Mouse (Mus musculus) embryonic facial prominence, embryonic 11.5 days (tissue): Measurements from ENCODE around the gene Rhot1. TPM values are rescaled to one million over a fixed set of nuclear protein-coding genes. Genes with fewer than 3 reads are reported as not detected.

Experiments
- ATAC-seq: fragments of 200-750 bp; cut with Nextera tagmentation; replicated peaks from 2 replicates; pipeline ENCODE4 v1.8.0; 2017; ENCODE audit warnings: low read depth; ENCODE audit not compliant: insufficient number of reproducible peaks, low FRiP score, low TSS enrichment
- DNase-seq: peaks from one replicate; pipeline ENCODE4 v3.0.0-alpha.2; 2015; ENCODE audit warnings: low spot score
- H3K27ac ChIP-seq: fragments of 300-500 bp; sonication (generic); replicated peaks from 2 replicates; pipeline ENCODE4 v1.5.1; 2014; ENCODE audit warnings: mild to moderate bottlenecking, low read depth, low read length, control low read depth
- H3K27me3 ChIP-seq: fragments of 300-500 bp; sonication (generic); 2 replicates; pipeline ENCODE4 v1.6.1; 2014; ENCODE audit warnings: mild to moderate bottlenecking, low read length, moderate library complexity, mixed read lengths; ENCODE audit not compliant: control insufficient read depth, insufficient read depth
- H3K36me3 ChIP-seq: fragments of 300-500 bp; sonication (generic); replicated peaks from 2 replicates; pipeline ENCODE4 v1.6.1; 2014; ENCODE audit warnings: low read depth, mild to moderate bottlenecking, low read length, moderate library complexity, mixed read lengths; ENCODE audit not compliant: control insufficient read depth, insufficient read depth
- H3K4me1 ChIP-seq: fragments of 300-500 bp; sonication (generic); 2 replicates; pipeline ENCODE4 v1.6.1; 2014; ENCODE audit warnings: low read length, mixed read lengths; ENCODE audit not compliant: control insufficient read depth, insufficient read depth
- H3K4me2 ChIP-seq: fragments of 300-500 bp; sonication (generic); 2 replicates; pipeline ENCODE4 v1.6.1; 2014; ENCODE audit warnings: low read depth, mild to moderate bottlenecking, control low read depth, low read length, moderate library complexity
- H3K4me3 ChIP-seq: fragments of 300-500 bp; sonication (generic); 2 replicates; pipeline ENCODE4 v1.5.1; 2014; ENCODE audit warnings: low read depth, low read length, control low read depth
- H3K9ac ChIP-seq: fragments of 300-500 bp; sonication (generic); replicated peaks from 2 replicates; pipeline ENCODE4 v1.6.1; 2014; ENCODE audit warnings: mild to moderate bottlenecking, control low read depth, low read length
- H3K9me3 ChIP-seq: fragments of 300-500 bp; sonication (generic); replicated peaks from 2 replicates; pipeline ENCODE4 v1.6.1; 2016; ENCODE audit warnings: mild to moderate bottlenecking, low read length, inconsistent platforms, mixed read lengths; ENCODE audit not compliant: control insufficient read depth
- WGBS: fragments of 180-500 bp; shearing (Covaris S2); extraction: QIAGEN DNeasy Blood & Tissue Kit; methylation state at CpG from one replicate; pipeline ENCODE4 v1.1.7; 2014; 5-methylcytosine and 5-hydroxymethylcytosine counted together
- polyA plus RNA-seq: library from polyadenylated mRNA; unstranded; fragments of >200 nt; fragmentation: Nextera tagmentation; extraction: Ambion mirVana; gene quantifications from 2 replicates; pipeline ENCODE4 v1.2.1, GENCODE M21; 2014

The Rhot1 gene
- polyA plus RNA-seq, 1 experiment from 2014 or later: 73.1 TPM

DNA sequence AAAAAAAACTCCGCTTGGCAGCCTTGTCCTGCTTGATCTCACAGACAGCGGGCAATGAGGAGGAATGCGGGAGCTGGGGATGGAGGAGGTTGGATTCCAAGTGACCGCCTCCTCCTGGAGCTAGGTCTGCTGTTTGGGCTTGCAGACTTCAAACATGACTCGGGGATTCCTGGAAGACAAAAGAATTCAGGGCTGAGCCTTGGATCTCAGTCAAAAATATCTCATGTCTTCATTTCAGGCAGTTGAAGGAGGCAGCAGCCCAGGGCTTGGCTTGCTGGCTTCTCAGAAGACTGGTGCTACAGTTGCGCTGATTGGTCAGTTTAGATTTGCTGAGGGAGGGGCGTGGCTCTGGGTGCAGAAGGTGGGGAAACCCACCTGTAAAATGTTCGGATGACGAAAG is 86.2 kb downstream of the Rhot1 start:
- no peak for ATAC-seq
- DNase-seq: no peak
- H3K4me3 ChIP-seq: no peak overlapping the region
- H3K4me1 ChIP-seq: no peaks in the 10 kb centered on the region
- H3K4me2 ChIP-seq: no peak overlapping the region
- H3K9ac ChIP-seq: no peak overlapping the region
- H3K9me3 ChIP-seq: no peaks in the 10 kb centered on the region
- no peak overlapping the region for H3K27ac ChIP-seq
- H3K27me3 ChIP-seq: peaks cover 13% of the 10 kb centered on the region; the same call in 1 of the 2 replicates
- no peaks in the 10 kb centered on the region for H3K36me3 ChIP-seq
- 13% methylated on average over 9 of the region's 9 CpGs for WGBS

DNA sequence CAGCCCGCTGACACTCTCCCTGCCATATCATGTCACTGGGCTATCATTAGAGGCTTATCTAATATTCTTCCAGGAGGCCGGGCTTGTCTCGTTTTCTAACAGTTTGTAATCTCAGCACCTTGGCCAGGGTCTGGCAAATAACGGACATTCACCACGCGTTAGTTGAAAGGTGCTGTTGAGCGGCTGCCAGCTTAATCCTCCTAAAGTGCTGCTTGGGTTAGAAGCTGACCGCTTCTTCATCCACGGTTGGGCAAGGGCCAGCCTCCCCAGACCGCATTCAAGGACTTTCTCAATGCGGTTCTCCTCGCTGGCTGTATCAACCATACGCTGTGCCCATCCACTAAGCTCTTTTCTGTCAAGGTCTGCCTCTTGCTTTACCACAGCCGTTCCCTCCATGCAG is 87.0 kb downstream of the Rhot1 start:
- WGBS: 26% methylated on average over 14 of the region's 14 CpGs
- Histone ChIP-seq H3K4me1 (0 out of 2 replicates have a peak, but pooled peaks cover 3% of the 10 kb centered on the region), H3K9ac (no peak overlapping the region), H3K36me3 (no peaks in the 10 kb centered on the region), H3K27me3 (peaks cover 20% of the 10 kb centered on the region), H3K4me2 (no peak overlapping the region), H3K27ac (no peak overlapping the region), H3K9me3 (no peaks in the 10 kb centered on the region), H3K4me3 (no peak overlapping the region)
- no peak for ATAC-seq
- no peak for DNase-seq

DNA sequence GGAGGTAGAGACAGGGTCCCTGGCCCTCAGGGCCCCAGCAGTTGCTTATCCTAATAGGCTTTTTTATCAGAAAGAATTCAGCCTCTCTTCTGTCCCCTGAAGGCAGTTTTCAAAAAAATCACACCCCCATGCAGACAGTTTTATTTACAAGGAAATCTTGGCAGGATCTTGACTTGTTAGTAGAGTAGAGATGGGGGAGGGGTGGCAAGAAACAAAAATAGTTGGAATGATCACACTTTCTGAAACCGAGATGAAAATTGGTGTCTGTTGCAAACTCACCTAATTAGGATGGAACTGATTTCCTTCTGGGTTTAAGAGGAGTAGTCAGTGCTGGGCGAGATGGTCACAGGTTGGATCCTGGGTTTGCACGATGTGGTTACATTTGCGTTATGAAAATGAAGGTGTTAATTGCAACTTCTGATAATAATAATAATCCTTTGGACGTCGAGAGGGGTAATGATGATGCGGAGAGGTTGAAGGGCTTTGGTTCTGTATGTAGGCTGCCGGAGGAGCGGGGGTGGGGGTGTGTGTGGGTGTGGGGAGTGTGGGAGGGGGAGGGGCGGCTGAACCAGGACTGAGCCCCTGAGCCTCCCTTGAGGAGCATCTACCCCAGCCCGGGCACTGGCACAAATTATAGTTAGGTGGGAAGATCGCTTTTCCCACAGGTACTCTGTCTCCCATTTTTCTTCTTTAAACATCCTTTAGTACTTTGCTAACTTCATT is 90.9 kb downstream of the Rhot1 start:
- Histone ChIP-seq H3K4me1 (0 out of 2 replicates have a peak, but pooled peaks cover 5% of the 10 kb centered on the region), H3K27me3 (peaks cover 37% of the 10 kb centered on the region), H3K36me3 (no peaks in the 10 kb centered on the region), H3K27ac (no peak overlapping the region), H3K9me3 (no peaks in the 10 kb centered on the region), H3K9ac (no peak overlapping the region), H3K4me3 (no peak overlapping the region), H3K4me2 (peak overlapping the region; percentile 100; the same call in 1 of the 2 replicates)
- no peak for DNase-seq
- 5% methylated on average over 12 of the region's 12 CpGs for WGBS
- ATAC-seq: no peak

DNA sequence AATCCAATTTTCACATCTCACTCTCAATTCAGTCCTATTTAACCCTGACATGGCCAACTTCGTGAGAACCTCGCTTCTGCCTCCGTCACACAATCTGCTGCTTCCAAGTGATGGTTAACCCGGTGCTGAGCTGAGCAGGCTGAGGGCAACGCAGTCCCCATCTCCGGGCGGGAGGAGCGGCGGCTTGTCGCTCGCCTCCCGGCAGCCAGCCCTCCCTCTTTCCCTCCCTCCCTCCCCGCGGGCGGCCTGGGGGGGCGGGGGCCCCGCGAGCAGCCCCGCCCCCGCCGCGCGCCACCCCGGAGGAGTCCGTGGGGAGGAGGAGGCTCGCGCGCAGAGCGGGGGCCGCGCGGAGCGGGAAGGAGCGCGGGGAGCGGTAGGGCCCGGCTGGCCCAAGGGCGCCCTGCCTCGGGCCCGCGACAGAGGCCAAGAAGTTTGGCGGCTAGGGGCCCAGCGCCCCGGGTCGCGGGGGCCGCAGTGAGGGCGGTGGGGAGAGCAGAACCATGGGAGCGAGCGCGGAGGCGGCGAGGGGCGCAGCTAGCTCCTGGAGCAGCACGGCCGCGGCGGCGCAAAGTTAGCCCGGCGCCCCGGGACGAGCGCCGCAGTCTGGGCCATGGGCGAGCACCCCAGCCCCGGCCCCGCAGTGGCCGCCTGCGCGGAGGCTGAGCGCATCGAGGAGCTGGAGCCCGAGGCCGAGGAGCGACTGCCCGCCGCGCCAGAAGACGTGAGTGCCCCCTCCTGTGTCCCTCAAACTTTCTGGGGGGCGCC is 91.9 kb downstream of the Rhot1 start, which contains the start of gene Rhbdl3:
Gene Rhbdl3 (plus strand): TSS at position 362 of the 765 bp plus-strand sequence.
- DNase-seq (peak; percentile 64), ATAC-seq (peak; percentile 48)
- peaks cover 34% of the 10 kb centered on the region for H3K27me3 ChIP-seq
- H3K4me3 ChIP-seq: peak within 1 kb of the TSS; percentile 68
- no peaks in the 10 kb centered on the region for H3K9me3 ChIP-seq
- H3K4me2 ChIP-seq: peak within 1 kb of the TSS; percentile 100
- peak within 1 kb of the TSS; percentile 63 for H3K9ac ChIP-seq
- no peaks in the 10 kb centered on the region for H3K36me3 ChIP-seq
- 0 out of 2 replicates have a peak, but pooled peaks cover 5% of the 10 kb centered on the region for H3K4me1 ChIP-seq
- under 1% methylated on average over 76 of the region's 81 CpGs for WGBS
- H3K27ac ChIP-seq: 0 out of 2 replicates have a peak within 1 kb of the TSS, but pooled peaks have one; percentile 13

DNA sequence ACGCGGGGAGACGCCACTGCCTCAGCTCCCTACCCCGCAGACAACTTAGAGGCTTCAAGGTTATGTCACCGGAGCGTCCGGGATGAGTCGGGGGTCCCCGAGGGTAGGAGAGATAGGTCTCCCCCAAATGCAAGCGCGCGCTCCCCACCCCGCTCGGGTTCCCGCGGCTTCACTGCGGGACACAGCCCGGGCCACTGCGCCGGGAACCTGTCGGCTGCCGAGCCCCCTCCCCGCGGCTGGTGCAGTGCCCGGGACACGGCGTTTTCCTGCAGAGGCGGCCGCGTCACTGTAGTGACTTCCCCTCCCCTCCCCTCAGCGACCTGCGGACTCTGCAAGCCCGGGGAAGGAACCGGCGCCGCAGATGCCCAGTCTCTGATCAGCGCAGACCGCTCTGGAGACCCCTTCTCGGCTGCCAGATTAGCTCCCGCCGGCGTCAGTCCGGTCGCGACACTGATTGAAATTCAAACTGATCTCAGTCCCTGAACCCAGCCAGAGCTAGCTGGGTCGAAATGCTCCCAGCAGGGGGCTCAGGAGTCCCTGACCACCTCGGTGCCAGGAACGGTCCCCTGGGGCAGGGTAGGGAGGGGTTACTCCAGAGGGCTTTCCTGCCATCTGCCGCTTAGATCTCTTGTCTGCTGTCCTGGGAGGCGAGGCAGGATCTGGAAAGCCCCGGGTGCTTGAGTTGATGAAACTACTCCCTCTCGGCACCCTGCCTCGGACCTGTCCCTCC is 92.7 kb downstream of the Rhot1 start:
- WGBS: 0% methylated on average over 53 of the region's 53 CpGs
- peaks cover 34% of the 10 kb centered on the region for H3K27me3 ChIP-seq
- peak; percentile 70 for ATAC-seq
- peak overlapping the region; percentile 63 for H3K9ac ChIP-seq
- no peak overlapping the region for H3K27ac ChIP-seq
- H3K9me3 ChIP-seq: no peaks in the 10 kb centered on the region
- H3K4me1 ChIP-seq: 0 out of 2 replicates have a peak, but pooled peaks cover 5% of the 10 kb centered on the region
- peak; percentile 74 for DNase-seq
- peak overlapping the region; percentile 100 for H3K4me2 ChIP-seq
- no peaks in the 10 kb centered on the region for H3K36me3 ChIP-seq
- H3K4me3 ChIP-seq: peak overlapping the region; percentile 68

DNA sequence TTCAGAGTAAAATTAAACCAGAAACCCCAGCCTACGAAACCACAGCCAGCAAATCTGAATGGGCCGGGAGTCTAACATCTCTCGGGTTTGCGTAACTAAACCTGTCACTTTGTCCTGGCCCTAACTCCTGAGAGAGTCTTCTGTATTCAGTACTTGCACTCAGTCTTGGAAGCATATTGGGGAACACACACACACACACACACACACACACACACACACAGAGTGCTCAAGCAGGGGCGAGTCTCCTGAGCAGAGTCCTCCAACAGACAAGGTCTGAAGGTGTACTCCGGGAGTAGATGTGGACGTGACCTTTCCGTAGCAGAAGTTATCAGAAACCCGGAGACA is 93.2 kb downstream of the Rhot1 start:
- ATAC-seq (no peak), DNase-seq (no peak)
- peak overlapping the region; percentile 63; the same call in 1 of the 2 replicates for H3K9ac ChIP-seq
- peak overlapping the region; percentile 100 for H3K4me2 ChIP-seq
- no peak overlapping the region for H3K27ac ChIP-seq
- WGBS: under 1% methylated on average over 9 of the region's 9 CpGs
- peaks cover 34% of the 10 kb centered on the region for H3K27me3 ChIP-seq
- no peaks in the 10 kb centered on the region for H3K36me3 ChIP-seq
- H3K9me3 ChIP-seq: no peaks in the 10 kb centered on the region
- peak overlapping the region; percentile 68; the same call in 1 of the 2 replicates for H3K4me3 ChIP-seq
- H3K4me1 ChIP-seq: 0 out of 2 replicates have a peak, but pooled peaks cover 5% of the 10 kb centered on the region

DNA sequence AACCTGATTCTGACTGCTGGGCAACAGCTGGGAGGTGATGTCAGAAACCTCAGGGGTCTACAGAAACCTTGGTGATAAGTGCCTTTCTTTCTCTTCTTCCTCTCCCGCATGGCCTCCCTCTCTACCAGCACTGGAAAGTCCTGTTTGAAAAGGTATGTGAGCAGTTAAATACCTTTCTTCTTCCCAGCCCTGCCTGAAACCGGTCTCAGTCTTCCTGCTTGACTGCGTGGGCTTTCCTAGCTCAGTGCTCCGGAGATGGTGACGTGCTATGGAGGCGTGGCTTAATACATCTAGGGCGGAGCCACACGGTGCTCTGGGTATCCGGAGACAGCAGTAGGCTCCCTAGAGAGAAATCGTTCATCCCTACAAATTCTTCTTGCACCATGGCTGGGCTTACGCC is 93.7 kb downstream of the Rhot1 start:
- Histone ChIP-seq H3K9ac (no peak overlapping the region), H3K4me2 (peak overlapping the region; percentile 100), H3K27ac (no peak overlapping the region), H3K36me3 (no peaks in the 10 kb centered on the region), H3K4me3 (peak overlapping the region; percentile 68), H3K4me1 (0 out of 2 replicates have a peak, but pooled peaks cover 5% of the 10 kb centered on the region), H3K9me3 (no peaks in the 10 kb centered on the region), H3K27me3 (peaks cover 34% of the 10 kb centered on the region)
- WGBS: 5% methylated on average over 11 of the region's 11 CpGs
- ATAC-seq (0 out of 2 replicates have a peak, but pooled peaks have one; percentile 57), DNase-seq (peak; percentile 78)
